Mouse (Mus musculus) CD4-positive, CD25-positive, alpha-beta regulatory T cell, adult 4 months (primary cell): ENCODE data around the gene Tnfrsf8. TPM values are rescaled to one million over a fixed set of nuclear protein-coding genes. Genes with fewer than 3 reads are reported as not detected.

ENCODE experiments used
- ATAC-seq: one replicate; pipeline ENCODE4 v1.8.0; 2017
- polyA plus RNA-seq, 2 experiments: library from polyadenylated mRNA; unstranded; fragments of 100-300 nt; shearing (Covaris generic); gene quantifications; one replicate each; pipeline ENCODE4 v1.2.1; 2017

The Tnfrsf8 gene
- polyA plus RNA-seq, 2 experiments from 2014 or later, result 11.5 to 26.5 TPM

GRCm38 (mm10) chr4:145230647-145231046 is 84.3 kb downstream of the Tnfrsf8 start:
- no peak for ATAC-seq

GRCm38 (mm10) chr4:145229524-145230163 is 85.3 kb downstream of the Tnfrsf8 start:
- ATAC-seq, result peak; percentile 67

GRCm38 (mm10) chr4:145229051-145229450 is 85.9 kb downstream of the Tnfrsf8 start:
- peak; percentile 74 for ATAC-seq

- ATAC-seq, result no peak
Measured at GRCm38 (mm10) chr4:145224613-145225012, 90.4 kb downstream of the Tnfrsf8 start.

- peak; percentile 64 for ATAC-seq
Measured at GRCm38 (mm10) chr4:145222064-145222463, 92.9 kb downstream of the Tnfrsf8 start.

- ATAC-seq, result peak; percentile 76
Measured at GRCm38 (mm10) chr4:145221379-145221778, 93.6 kb downstream of the Tnfrsf8 start.

GRCm38 (mm10) chr4:145220001-145220400 is 95.0 kb downstream of the Tnfrsf8 start:
- no peak for ATAC-seq

GRCm38 (mm10) chr4:145219240-145219985 is 95.6 kb downstream of the Tnfrsf8 start:
- ATAC-seq, result no peak

- ATAC-seq, result no peak
Measured at GRCm38 (mm10) chr4:145217837-145218236, 97.1 kb downstream of the Tnfrsf8 start.

Other genes with a start within 250 kb of the Tnfrsf8 start
- gene Vps13d, start 120.2 kb downstream of the Tnfrsf8 start, polyA plus RNA-seq, result 10 to 100 TPM; 19.0 to 20.6 TPM
- gene Tnfrsf1b, start 68.3 kb downstream of the Tnfrsf8 start, polyA plus RNA-seq, result 100 to 1,000 TPM; 115 to 174 TPM
- 1 to 10 TPM in 1 of 2 experiments, not detected in 1; 1.6 TPM for gene Zfp990, start 195.6 kb upstream of the Tnfrsf8 start, polyA plus RNA-seq